Mouse (Mus musculus): Measurements from ENCODE around the gene Cdh23. TPM values are rescaled to one million over a fixed set of nuclear protein-coding genes. Genes with fewer than 3 reads are reported as not detected.

Gene Cdh23
- polyA plus RNA-seq, 1 experiment from 2014 or later, result 6.9 TPM

DNA sequence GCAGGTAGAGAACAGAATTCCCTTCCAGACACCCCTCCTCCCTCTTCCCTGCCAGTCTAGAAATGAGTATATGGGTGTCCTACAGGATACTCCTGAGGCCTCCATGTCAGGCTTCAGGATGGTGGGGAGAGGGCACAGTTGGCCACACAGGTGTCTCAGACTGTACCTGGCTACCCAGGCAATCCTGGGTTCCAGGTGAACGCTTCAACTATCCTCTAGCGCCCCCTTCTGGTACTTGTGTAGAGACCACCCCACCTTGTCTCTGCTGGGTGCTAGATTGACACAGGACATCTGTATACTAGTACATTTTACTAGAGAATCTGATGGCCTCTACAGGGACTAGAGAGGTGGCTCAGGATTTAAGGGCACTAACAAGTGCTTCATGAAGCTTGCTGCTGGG is 253.2 kb downstream of the Cdh23 start:
- no peak overlapping the region for H3K4me3 ChIP-seq
- no peak overlapping the region for H3K4me2 ChIP-seq
- H3K27ac ChIP-seq (replicated peaks), result no peak overlapping the region
- H3K9ac ChIP-seq, result no peak overlapping the region
- no peak for ATAC-seq (ENCODE audit: low FRiP score, low read depth)
- H3K4me1 ChIP-seq (replicated peaks), result no peaks in the 10 kb centered on the region
- H3K27me3 ChIP-seq, result no peaks in the 10 kb centered on the region
- no peaks in the 10 kb centered on the region for H3K36me3 ChIP-seq
- 10% methylated on average over 2 of the region's 2 CpGs for WGBS
- H3K9me3 ChIP-seq, result no peaks in the 10 kb centered on the region

DNA sequence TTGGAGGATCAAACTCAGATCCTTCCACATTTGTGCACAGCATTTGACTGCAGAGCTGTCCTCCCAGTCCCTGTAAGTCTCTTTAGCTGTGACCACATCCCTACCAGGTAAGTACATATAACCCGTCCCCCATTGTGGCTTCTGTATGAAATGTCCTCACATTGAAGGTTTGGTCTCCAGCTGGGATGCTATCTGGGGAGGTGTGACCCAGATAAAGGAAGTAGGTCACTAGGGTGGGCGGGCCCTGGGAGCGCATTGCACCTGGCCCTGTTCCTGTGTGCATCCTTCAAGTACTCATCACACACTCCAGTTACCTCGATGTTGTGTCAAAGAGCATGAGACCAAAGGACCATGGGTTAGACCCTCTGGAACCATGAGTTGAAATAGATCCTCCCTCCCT is 254.0 kb downstream of the Cdh23 start:
- Histone ChIP-seq H3K36me3 (no peaks in the 10 kb centered on the region), H3K9ac (no peak overlapping the region), H3K4me2 (no peak overlapping the region), H3K9me3 (no peaks in the 10 kb centered on the region), H3K4me1 (replicated peaks) (no peaks in the 10 kb centered on the region), H3K4me3 (no peak overlapping the region), H3K27me3 (no peaks in the 10 kb centered on the region), H3K27ac (replicated peaks) (no peak overlapping the region)
- 82% methylated on average over 4 of the region's 4 CpGs for WGBS
- ATAC-seq (ENCODE audit: low FRiP score, low read depth), result no peak

DNA sequence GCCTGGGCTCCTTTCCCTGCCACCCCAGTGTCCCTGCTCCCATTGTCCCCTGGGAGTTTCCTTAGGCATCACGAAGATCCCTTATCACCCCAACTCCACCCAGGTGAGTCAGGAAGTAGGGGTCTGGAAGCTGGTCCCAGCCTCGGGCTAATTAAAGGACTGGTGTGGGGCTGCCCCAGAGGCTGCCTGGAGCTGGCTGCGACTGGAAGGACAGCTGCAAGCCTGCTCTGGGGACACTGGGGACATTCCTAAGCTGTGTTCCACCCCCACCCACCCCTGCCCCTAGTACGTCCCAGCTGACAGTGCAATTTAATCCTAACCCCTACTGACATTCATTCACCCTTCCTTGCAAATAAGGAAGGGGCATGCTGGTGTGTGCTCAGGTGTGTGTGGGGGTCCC is 263.6 kb downstream of the Cdh23 start:
- Histone ChIP-seq H3K9ac (no peak overlapping the region), H3K27me3 (no peaks in the 10 kb centered on the region), H3K36me3 (no peaks in the 10 kb centered on the region), H3K4me1 (replicated peaks) (peaks cover 22% of the 10 kb centered on the region), H3K4me2 (no peak overlapping the region), H3K27ac (replicated peaks) (no peak overlapping the region), H3K9me3 (no peaks in the 10 kb centered on the region), H3K4me3 (no peak overlapping the region)
- WGBS, result 32% methylated on average over 4 of the region's 4 CpGs
- ATAC-seq (ENCODE audit: low FRiP score, low read depth), result no peak

DNA sequence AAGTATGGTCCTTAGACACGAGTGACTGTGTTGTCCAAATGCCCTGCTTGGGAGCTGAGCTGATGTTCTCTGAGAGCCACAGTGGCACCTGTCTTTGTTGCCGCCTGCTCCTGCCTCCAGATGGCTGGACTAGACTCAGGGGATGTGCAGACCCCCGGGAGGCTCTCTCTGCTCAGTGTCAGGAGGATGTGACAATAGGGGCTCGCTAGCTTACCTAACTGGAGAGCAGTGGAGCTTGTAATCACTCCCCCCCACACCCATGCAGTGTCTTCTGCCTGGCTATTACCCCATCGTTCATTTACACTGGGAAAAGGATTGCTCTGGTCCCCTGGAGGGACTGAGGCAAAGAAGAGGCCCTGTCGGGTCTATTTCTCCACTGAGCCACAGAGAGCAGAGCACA is 265.7 kb downstream of the Cdh23 start:
- Histone ChIP-seq H3K4me2 (0 out of 2 replicates have a peak overlapping the region, but pooled peaks have one; percentile 19), H3K4me1 (replicated peaks) (peaks cover 22% of the 10 kb centered on the region), H3K4me3 (no peak overlapping the region), H3K27ac (replicated peaks) (peak overlapping the region; percentile 52), H3K9ac (no peak overlapping the region), H3K36me3 (no peaks in the 10 kb centered on the region), H3K9me3 (no peaks in the 10 kb centered on the region), H3K27me3 (no peaks in the 10 kb centered on the region)
- ATAC-seq (ENCODE audit: low FRiP score, low read depth), result no peak
- WGBS, result 29% methylated on average over 6 of the region's 6 CpGs

DNA sequence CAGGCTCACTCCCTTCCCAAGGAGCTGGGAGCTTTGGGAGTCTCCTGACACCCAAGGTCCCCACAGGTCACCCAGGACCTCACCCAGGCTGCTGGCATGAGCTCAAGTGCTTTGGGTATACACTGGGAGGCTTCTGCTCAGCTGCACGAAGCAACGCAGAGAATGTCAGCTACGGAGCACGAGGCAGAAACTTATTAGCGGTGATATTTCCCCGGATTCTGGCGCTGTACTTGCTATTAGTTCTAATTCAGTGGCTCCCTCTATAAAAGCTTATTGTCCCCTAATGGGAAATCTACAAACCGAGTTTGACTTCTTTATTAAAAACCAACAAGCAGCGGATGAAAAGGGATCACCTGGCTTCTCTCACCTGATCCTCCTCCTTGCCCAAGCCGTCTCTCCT is 266.3 kb downstream of the Cdh23 start:
- Histone ChIP-seq H3K4me3 (no peak overlapping the region), H3K4me2 (peak overlapping the region; percentile 19), H3K36me3 (no peaks in the 10 kb centered on the region), H3K9ac (no peak overlapping the region), H3K4me1 (replicated peaks) (peaks cover 22% of the 10 kb centered on the region), H3K27ac (replicated peaks) (peak overlapping the region; percentile 52), H3K9me3 (no peaks in the 10 kb centered on the region), H3K27me3 (no peaks in the 10 kb centered on the region)
- 27% methylated on average over 10 of the region's 10 CpGs for WGBS
- no peak; the same call in 1 of the 2 replicates for ATAC-seq (ENCODE audit: low FRiP score, low read depth)

DNA sequence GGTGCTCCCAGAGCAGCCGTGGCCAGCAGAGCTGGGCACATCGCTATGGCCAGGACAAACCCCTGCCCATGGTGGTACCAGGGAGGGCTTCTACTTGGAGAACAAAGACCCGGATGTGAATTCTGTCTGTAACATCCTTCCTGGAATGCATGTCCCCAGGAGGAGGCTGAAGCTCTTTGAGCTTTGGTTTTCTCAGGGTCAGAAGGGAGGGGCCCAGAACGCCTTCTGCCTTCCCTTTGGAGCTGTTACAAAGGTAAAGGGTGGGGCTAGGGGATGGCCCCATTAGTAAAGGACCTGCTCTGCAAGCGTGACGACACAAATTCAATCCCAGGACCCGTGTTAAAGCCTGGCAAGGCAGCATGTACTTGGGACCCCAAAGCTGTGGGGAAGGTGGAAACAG is 273.5 kb downstream of the Cdh23 start:
- no peaks in the 10 kb centered on the region for H3K4me1 ChIP-seq (replicated peaks)
- no peaks in the 10 kb centered on the region for H3K27me3 ChIP-seq
- no peak overlapping the region for H3K4me3 ChIP-seq
- no peaks in the 10 kb centered on the region for H3K9me3 ChIP-seq
- no peaks in the 10 kb centered on the region for H3K36me3 ChIP-seq
- H3K4me2 ChIP-seq, result no peak overlapping the region
- WGBS, result 63% methylated on average over 7 of the region's 7 CpGs
- no peak overlapping the region for H3K27ac ChIP-seq (replicated peaks)
- ATAC-seq (ENCODE audit: low FRiP score, low read depth), result no peak
- no peak overlapping the region for H3K9ac ChIP-seq

DNA sequence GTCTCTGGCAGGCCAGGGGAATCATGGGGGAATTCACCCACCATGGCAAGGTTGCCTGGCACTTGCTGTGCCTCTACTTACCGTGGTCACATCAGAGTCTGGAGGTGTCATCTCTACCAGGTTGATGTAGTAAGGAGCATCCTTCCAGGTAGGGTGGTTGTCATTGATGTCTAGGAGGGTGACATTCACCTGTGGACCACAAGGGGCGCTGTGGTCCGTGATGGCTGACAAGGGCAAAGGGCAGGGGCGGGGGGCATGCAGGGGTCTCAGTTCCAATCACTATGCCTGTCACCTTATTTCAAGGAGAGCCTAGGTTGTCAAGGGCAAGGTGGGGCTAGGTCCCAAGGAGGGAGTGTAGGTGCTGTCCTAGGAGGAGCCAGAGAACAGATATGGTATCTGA is 276.7 kb downstream of the Cdh23 start:
- H3K9ac ChIP-seq, result no peak overlapping the region
- H3K4me3 ChIP-seq, result no peak overlapping the region
- H3K36me3 ChIP-seq, result no peaks in the 10 kb centered on the region
- WGBS, result 24% methylated on average over 4 of the region's 4 CpGs
- H3K4me1 ChIP-seq (replicated peaks), result no peaks in the 10 kb centered on the region
- no peak overlapping the region for H3K27ac ChIP-seq (replicated peaks)
- no peak for ATAC-seq (ENCODE audit: low FRiP score, low read depth)
- H3K9me3 ChIP-seq, result no peaks in the 10 kb centered on the region
- no peak overlapping the region for H3K4me2 ChIP-seq
- no peaks in the 10 kb centered on the region for H3K27me3 ChIP-seq

DNA sequence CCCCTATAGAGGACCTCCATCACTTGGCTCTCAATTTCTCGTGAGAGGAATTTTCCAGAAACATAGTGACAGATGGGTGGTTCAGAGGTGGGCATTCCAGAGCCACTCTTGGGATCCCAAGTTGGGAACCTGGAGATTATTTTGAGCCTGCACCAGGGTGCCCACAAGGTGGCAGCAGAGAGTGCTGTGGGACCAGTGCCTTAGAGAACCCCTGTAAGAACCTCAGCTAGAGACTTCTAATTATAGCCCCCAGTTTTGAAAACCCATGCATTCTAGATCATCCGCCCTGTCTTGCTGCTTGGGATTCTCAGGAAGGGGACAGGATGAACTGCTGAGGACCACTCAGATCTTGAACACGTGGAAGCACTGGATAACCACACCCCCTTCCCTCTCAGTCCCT is 278.2 kb downstream of the Cdh23 start:
- Histone ChIP-seq H3K4me2 (no peak overlapping the region), H3K9ac (no peak overlapping the region), H3K27ac (replicated peaks) (no peak overlapping the region), H3K27me3 (no peaks in the 10 kb centered on the region), H3K4me1 (replicated peaks) (no peaks in the 10 kb centered on the region), H3K9me3 (no peaks in the 10 kb centered on the region), H3K4me3 (no peak overlapping the region), H3K36me3 (no peaks in the 10 kb centered on the region)
- WGBS, result 8% methylated on average over 3 of the region's 3 CpGs
- ATAC-seq (ENCODE audit: low FRiP score, low read depth), result peak; percentile 38

DNA sequence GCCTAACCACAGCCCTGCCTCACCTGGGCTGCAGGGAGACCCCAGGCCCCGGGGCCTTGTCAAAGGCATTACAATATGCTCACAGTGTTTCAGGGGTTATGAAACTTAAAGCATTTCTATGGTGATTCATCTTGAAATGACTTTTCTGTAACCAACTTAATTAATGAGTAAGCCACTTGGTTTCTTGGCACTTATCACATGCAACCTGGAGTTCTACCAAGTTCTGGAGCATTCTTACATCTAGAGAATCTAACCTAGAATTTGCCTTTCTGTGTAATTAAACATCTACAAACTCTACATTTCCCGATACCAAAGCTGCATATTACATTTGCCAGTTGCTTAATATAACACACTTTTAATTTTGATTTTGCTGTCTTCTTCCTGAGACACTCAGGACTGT is 279.2 kb downstream of the Cdh23 start:
- no peak overlapping the region for H3K4me3 ChIP-seq

DNA sequence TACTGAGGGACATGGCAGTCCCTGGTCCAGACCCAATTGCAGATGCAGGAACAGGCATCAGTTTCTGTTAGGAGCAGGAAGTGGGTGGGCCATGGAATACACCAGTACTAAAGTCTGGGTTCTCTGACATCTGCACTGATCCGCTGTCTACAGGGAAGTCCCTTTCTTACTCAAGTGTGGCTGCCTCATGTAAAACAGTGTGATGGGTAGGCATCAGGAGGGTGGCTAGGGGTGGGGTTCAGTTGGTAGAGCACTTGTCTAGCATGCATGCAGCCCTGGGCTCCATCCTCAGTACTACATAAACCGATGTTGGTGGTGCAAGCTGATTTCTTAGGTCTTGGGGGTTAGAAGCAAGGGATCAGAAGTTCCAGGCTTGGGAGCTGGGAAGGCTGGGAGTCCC is 282.5 kb downstream of the Cdh23 start:
- H3K4me2 ChIP-seq, result no peak overlapping the region
- H3K27ac ChIP-seq (replicated peaks), result no peak overlapping the region
- H3K4me1 ChIP-seq (replicated peaks), result no peaks in the 10 kb centered on the region
- no peak for ATAC-seq (ENCODE audit: low FRiP score, low read depth)
- WGBS, result 87% methylated on average over 2 of the region's 2 CpGs
- H3K36me3 ChIP-seq, result no peaks in the 10 kb centered on the region
- no peak overlapping the region for H3K4me3 ChIP-seq
- no peak overlapping the region for H3K9ac ChIP-seq
- no peaks in the 10 kb centered on the region; the same call in 1 of the 2 replicates for H3K27me3 ChIP-seq
- no peaks in the 10 kb centered on the region for H3K9me3 ChIP-seq

More for the DNA sequence above, 279.2 kb downstream of the Cdh23 start:
- ATAC-seq (ENCODE audit: low FRiP score, low read depth), result no peak
- Histone ChIP-seq H3K4me1 (replicated peaks) (no peaks in the 10 kb centered on the region), H3K9me3 (no peaks in the 10 kb centered on the region), H3K9ac (no peak overlapping the region), H3K27ac (replicated peaks) (no peak overlapping the region), H3K27me3 (no peaks in the 10 kb centered on the region), H3K36me3 (no peaks in the 10 kb centered on the region), H3K4me2 (no peak overlapping the region)
- 83% methylated on average over 2 of the region's 2 CpGs for WGBS

DNA sequence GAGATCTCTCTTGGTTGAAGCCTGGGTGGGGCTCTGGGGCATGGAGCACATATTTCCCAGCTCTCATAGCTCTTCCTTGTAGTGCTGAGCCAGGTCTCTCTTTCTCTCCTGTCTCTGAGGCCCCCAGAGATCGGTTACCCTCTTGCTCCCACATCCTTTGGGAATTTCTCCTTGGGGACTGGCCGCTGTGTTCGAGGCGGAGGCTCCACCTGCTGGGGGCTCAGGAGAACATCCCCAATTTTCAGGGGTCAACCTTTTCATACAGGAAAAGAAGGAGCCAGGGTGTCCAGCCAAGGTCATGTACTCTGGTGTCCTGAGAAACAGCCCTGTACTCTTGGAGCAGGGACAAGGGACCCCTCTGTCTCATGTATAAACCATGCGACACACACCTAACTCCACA is 284.5 kb downstream of the Cdh23 start:
- Histone ChIP-seq H3K9ac (no peak overlapping the region), H3K4me2 (no peak overlapping the region), H3K36me3 (no peaks in the 10 kb centered on the region), H3K27ac (replicated peaks) (no peak overlapping the region), H3K27me3 (no peaks in the 10 kb centered on the region; the same call in 1 of the 2 replicates), H3K4me1 (replicated peaks) (no peaks in the 10 kb centered on the region), H3K9me3 (no peaks in the 10 kb centered on the region), H3K4me3 (no peak overlapping the region)
- no peak for ATAC-seq (ENCODE audit: low FRiP score, low read depth)
- WGBS, result 35% methylated on average over 5 of the region's 5 CpGs

DNA sequence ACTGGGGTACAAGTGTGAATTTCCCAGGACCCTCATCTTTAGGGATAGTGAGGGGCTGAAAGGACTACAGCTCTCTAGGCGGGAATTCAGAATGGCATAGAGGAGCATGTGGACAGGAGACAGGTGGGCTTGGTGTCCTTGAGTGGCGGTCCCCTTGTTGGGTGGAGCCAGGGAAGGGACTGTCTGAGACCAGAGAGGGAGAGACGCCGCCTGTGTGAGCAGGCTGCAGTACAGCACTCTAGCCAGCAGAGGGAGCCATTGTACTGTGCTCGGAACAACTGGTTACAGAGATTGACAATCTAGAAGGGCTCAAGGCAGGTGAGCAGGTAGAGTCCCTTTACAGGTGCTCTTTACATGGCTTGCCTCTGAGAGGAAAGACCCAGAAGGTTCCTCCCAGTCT is 288.5 kb downstream of the Cdh23 start:
- Histone ChIP-seq H3K27ac (replicated peaks) (no peak overlapping the region), H3K9ac (no peak overlapping the region), H3K4me2 (no peak overlapping the region), H3K9me3 (no peaks in the 10 kb centered on the region), H3K4me3 (no peak overlapping the region), H3K36me3 (no peaks in the 10 kb centered on the region), H3K27me3 (no peaks in the 10 kb centered on the region; the same call in 1 of the 2 replicates), H3K4me1 (replicated peaks) (peaks cover 3% of the 10 kb centered on the region; the same call in 1 of the 2 replicates)
- peak; percentile 52 for ATAC-seq (ENCODE audit: low FRiP score, low read depth)
- 3% methylated on average over 5 of the region's 5 CpGs for WGBS

DNA sequence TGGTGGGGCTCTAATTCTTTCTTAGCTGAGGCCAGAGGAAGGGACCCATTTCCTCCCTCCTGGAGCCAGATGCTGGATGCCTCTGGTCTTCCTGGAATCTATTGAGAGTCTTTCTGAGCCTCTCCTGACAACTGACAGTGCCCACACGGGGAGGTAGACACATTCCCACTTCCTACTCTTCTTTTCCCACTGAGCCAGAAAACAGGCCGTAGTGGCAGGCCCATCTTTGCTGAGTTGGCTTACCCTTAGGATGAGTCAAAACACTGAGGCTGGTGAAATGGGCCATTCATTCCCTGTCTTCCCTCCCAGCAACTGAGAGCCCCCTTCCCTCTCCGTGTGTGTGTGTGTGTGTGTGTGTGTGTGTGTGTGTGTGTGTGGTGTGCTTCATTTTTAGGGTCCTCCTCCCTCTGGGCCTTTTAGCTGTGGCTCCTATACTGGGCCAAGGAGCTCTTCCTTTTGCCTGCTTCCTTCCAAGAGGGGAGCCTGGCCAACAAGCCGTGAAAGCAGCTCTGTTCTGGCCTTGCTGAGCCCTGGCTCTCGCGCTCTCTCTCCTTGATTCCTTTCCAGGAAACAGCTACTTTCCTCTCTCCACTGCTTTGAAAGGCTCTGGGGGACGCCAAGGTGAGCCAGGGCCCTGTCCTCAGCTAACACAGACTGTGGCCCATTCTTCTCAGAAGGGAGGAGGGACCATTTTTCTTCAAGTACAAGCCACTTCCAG is 290.7 kb downstream of the Cdh23 start:
- no peak overlapping the region for H3K4me3 ChIP-seq
- no peak overlapping the region for H3K4me2 ChIP-seq
- peak; percentile 61 for ATAC-seq (ENCODE audit: low FRiP score, low read depth)
- peaks cover 3% of the 10 kb centered on the region; the same call in 1 of the 2 replicates for H3K4me1 ChIP-seq (replicated peaks)
- peak overlapping the region; percentile 17 for H3K27ac ChIP-seq (replicated peaks)
- 49% methylated on average over 7 of the region's 7 CpGs for WGBS
- no peak overlapping the region for H3K9ac ChIP-seq
- H3K36me3 ChIP-seq, result no peaks in the 10 kb centered on the region
- H3K9me3 ChIP-seq, result no peaks in the 10 kb centered on the region
- no peaks in the 10 kb centered on the region; the same call in 1 of the 2 replicates for H3K27me3 ChIP-seq
